Mouse (Mus musculus): ENCODE measurements at regions not wholly inside any gene's neighbourhood (a gene's known extent, or its start where the extent isn't known, plus 50 kb on each side); places are given as distances from the start of the nearest gene placed in this dataset.
A peak's percentile ranks its signal among the peaks of the same experiment; 100 is the strongest.

DNA sequence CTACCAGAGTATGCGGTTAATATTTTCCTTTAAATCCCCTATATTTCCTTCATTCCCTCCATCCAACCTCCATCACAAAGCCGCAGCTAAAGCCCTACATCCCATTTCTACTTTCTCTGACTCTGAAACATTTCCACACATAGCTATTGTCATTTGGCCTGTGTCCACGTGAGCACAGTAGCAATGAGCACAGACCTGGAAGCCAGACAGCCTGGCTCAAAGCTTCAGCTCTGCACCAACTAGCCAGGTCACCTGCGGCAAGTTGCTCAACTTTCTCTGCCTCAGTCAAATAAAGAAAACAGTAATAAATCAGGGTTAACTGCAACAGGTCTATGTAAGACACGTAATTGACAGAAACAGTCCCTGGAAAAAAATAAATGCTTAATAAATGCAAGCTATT lies 247.8 kb upstream of the Maf start:
- ATAC-seq (ENCODE audit: insufficient number of reproducible peaks, low FRiP score, low TSS enrichment), result no peak

DNA sequence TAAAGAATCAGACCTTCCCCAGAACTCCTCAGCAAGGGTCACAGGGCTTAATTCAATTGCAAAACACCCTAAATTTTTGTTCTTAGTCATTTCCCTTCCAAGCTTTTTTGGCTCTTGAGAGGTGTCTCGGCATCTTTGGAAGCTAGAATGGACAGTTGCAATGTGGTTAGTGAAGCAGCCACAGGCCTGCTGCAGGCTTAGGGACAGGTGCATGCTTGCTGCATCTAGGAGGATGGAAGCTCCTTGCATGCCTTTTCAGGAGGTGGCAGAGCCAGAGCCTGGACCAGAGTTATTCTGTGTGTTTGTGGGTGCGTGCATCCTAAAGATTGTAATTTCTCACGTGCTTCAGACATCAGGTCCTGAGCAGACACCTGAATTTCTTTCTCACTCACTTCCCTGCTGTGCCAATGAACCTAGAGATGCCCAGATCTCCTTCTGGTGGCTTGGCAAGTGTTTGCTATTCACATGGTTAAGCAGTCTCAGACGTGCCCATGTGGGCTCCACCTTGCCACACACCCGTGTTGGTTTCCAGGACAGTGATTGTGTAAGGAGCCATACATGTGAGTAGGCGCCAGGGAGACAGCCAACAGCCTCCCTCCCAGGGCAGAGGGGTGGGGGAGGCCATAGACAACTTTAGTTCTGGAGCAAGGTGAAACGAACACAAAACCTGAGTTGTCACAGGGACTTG lies 246.3 kb upstream of the Maf start:
- ATAC-seq (ENCODE audit: insufficient number of reproducible peaks, low FRiP score, low TSS enrichment), result peak; percentile 49; the same call in 1 of the 2 replicates

- ATAC-seq (ENCODE audit: insufficient number of reproducible peaks, low FRiP score, low TSS enrichment), result no peak
These were observed 244.9 kb upstream of the Maf start for GRCm38 (mm10) chr8:115952496-115952895.

GRCm38 (mm10) chr8:115948916-115949315 lies 241.3 kb upstream of the Maf start:
- no peak for ATAC-seq (ENCODE audit: insufficient number of reproducible peaks, low FRiP score, low TSS enrichment)

DNA sequence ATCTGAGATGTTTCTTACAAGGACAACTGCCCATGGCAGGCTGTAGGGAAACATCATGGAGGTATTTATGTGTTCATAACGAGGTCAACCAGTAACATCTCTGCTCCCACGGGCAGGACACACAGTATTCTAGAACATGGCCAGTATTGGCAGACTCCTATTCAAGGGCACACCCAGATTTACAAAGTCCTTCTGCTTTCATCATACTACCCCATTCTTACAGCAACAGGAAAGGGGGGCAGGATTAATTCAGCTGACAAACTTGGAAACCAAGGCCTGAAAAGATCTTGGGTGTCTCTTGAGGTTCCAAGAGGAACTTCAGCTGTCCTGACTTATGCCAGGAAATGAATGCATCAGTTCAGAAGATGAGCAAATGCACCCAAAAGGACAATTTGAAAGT lies 240.4 kb upstream of the Maf start:
- ATAC-seq (ENCODE audit: insufficient number of reproducible peaks, low FRiP score, low TSS enrichment), result no peak

- ATAC-seq (ENCODE audit: insufficient number of reproducible peaks, low FRiP score, low TSS enrichment), result no peak
These were observed 235.3 kb upstream of the Maf start for GRCm38 (mm10) chr8:115942731-115943509.

DNA sequence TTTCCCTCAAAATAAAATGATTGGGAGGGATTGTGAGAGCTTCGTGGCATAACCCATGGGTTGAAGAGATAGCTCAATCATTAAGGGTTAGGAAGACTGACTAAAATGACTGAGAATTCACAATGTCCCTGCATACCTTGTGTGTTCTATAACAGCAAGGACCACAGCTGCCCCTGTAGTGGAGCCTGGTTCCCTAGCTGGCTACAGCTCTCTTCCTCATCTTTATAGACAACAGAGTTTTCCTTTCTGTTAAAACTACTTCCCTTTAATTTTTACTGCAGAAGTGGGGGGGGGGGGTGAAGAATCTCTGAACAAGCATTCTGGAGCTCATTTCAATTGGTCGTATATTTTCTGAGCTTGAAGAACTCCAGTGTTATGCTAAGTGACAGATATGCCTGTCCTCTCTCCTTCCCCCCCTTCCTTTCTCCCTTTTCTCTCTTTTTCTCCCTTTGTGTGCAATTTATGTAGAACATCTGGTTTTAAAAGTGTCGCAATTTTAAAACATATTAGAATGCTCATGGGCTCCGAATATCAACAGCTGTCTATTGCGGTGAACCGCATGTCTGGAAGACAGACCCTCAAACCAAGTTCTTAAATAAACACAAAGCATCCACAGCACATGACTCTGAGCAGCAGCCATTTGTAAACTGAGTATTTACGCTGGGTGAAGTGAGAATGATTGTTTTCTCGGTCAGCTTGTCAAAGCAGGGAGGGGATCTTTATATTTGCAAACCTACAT lies 222.0 kb upstream of the Maf start:
- ATAC-seq (ENCODE audit: insufficient number of reproducible peaks, low FRiP score, low TSS enrichment), result no peak

GRCm38 (mm10) chr8:115921889-115922288 lies 214.3 kb upstream of the Maf start:
- no peak for ATAC-seq (ENCODE audit: insufficient number of reproducible peaks, low FRiP score, low TSS enrichment)

GRCm38 (mm10) chr8:115906650-115907049 lies 199.1 kb upstream of the Maf start:
- no peak for ATAC-seq (ENCODE audit: insufficient number of reproducible peaks, low FRiP score, low TSS enrichment)

DNA sequence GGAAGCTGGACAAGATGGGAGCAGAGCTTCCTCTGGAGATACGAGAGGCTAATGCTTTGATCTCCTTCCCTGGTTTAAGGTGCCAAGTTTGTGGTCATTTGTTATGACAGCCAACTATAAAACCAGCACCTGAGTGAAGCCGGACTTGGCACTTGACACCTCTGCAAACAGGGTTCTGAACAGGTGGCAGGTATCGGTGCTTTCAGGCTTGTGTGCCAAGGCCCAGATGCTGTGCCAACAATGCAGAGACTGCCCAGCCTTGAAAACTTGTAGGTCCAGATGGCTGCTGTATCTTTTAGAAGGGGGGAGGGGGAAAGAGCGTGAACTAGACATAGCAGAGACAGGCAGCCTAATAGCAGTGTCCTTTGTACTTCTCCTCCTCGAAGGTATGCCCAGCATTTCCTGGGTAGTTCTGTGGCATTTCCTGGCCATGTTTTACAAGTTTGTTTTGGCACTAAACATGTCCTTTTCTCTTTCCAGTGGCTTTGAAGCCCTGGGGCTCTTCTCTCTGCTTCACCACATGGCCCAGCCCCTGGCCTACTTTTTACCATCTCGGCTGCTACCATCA lies 196.3 kb upstream of the Maf start:
- ATAC-seq (ENCODE audit: insufficient number of reproducible peaks, low FRiP score, low TSS enrichment), result peak; percentile 87

GRCm38 (mm10) chr8:115897521-115898178 lies 190.1 kb upstream of the Maf start:
- no peak for ATAC-seq (ENCODE audit: insufficient number of reproducible peaks, low FRiP score, low TSS enrichment)

DNA sequence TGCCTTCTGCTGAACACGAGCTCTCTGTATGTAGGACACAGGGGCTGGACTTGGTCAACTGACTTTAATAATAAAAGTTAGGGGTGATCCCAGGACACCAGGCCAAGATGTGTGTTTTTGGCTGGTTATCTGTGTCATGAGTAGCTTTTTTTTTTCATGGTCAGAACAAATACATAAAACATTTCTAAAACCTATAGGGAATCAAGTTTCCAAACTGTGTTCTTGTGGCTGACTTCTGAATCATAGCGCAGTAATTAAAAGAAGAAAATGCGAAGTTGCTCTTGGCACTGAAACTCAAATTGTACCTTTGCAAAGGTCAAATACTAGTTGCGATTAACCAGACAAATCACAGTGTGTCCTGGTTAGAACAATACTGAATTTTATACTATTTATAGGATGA lies 189.5 kb upstream of the Maf start:
- no peak for ATAC-seq (ENCODE audit: insufficient number of reproducible peaks, low FRiP score, low TSS enrichment)

- no peak for ATAC-seq (ENCODE audit: insufficient number of reproducible peaks, low FRiP score, low TSS enrichment)
These were observed 188.5 kb upstream of the Maf start for GRCm38 (mm10) chr8:115896066-115896465.

GRCm38 (mm10) chr8:115888278-115888677 lies 180.7 kb upstream of the Maf start:
- no peak for ATAC-seq (ENCODE audit: insufficient number of reproducible peaks, low FRiP score, low TSS enrichment)

DNA sequence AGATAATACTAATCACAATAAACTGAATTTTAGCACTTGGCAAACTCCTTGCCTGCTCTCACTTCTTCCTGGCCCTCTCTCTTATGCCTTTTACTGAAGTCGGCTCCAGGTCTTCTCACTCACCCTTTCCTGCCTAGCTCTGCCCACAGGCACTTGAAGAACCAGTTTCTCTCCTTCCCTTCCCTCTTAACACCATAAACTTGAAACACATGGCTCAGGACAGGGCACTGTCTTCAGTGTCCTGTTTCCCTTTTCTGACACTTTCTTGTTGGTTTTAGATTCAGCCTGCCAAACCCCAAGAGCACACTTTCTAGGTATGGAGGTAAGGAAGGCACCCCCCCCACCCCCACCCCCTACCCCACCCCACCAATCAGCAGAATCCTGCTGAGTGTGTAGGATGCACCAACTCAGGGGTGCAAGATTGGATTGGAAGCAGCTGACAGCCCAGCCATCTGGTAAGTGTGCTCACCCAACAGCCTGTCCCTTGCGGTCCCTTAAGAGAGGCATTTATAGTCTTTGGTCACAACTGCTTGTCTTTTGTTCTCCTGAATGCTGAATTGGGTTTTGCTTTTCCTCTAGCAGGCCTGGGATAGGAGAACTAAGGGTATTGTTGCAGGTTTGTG lies 177.6 kb upstream of the Maf start:
- no peak for ATAC-seq (ENCODE audit: insufficient number of reproducible peaks, low FRiP score, low TSS enrichment)

GRCm38 (mm10) chr8:115883808-115884207 lies 176.2 kb upstream of the Maf start:
- ATAC-seq (ENCODE audit: insufficient number of reproducible peaks, low FRiP score, low TSS enrichment), result no peak

DNA sequence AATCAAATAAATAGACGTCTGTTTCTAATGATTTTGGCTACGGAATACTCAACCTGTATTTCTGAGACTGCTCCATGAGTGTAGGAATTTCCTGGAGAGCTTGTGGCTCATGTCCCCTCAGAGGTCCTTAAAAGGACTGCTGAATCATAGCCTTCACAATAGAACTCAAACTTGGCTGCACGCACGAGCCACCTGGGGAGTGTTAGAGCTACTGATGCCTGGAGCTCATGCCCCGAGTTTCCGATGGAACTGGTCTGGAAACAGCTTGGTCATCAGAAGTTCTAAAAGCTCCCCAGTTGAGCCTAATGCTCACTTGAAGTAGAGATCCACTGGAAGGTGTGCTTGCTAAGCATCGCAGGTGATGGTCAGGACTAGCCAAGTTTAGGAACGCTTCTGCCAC lies 174.3 kb upstream of the Maf start:
- ATAC-seq (ENCODE audit: insufficient number of reproducible peaks, low FRiP score, low TSS enrichment), result 0 out of 2 replicates have a peak, but pooled peaks have one; percentile 20

- no peak for ATAC-seq (ENCODE audit: insufficient number of reproducible peaks, low FRiP score, low TSS enrichment)
These were observed 167.2 kb upstream of the Maf start for GRCm38 (mm10) chr8:115874789-115875188.

- ATAC-seq (ENCODE audit: insufficient number of reproducible peaks, low FRiP score, low TSS enrichment), result no peak
These were observed 163.8 kb upstream of the Maf start for GRCm38 (mm10) chr8:115871381-115871780.

DNA sequence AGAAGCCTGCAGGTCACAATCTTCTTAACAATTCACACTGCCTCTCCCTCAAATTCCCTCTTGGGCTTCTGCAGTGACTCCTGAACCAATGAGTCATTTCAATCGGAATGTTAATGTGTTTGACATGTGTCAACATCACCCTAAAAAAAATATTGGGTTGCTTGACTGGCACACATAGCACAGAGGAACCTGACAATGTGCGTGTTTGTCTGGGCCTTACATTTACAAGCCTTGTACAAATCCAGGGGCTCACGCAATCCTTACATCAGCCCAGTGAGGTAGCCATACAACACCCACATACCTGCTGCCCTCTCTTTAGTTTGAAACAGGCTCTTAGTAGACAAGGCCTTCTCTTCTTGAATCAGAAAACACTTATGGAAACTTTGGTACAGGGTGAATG lies 153.8 kb upstream of the Maf start:
- ATAC-seq (ENCODE audit: insufficient number of reproducible peaks, low FRiP score, low TSS enrichment), result no peak
